Mouse (Mus musculus) activated CD4-positive, CD25-positive, alpha-beta regulatory T cell, adult 9 weeks (primary cell): ENCODE measurements around the gene Spin2g. TPM values are rescaled to one million over a fixed set of nuclear protein-coding genes. Genes with fewer than 3 reads are reported as not detected.

Experiments used
- polyA plus RNA-seq: library from polyadenylated mRNA; unstranded; fragments of 100-300 nt; shearing (Covaris generic); gene quantifications from one replicate; pipeline ENCODE4 v1.2.1, GENCODE M21; 2017

Spin2g gene
- not detected for polyA plus RNA-seq

DNA sequence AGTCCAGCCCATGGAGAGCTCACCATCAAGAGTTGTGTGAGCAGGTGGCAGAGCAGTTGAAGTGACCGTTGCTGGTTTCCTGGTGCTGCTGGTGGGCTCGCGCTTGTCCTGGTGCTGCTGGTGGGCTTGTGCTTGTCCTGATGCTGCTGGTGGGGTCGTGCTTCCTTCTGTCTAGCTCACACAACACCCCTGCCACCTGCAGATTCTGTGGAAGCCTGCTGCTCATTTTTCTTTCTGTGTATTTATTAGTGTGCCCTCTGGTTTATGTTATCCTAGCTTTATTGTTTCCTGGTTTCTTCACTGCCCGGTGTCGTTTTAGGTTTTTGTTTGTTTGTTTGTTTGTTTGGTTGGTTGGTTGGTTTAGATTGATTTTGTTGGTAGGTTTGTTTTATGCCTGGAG is at the start of gene Spin2g:
Gene Spin2g, minus strand, starts transcription at position 101 of the 400 bp plus-strand sequence.

Other genes starting within 250 kb of the Spin2g start
- not detected for gene Btbd35f9, start 77.2 kb downstream of the Spin2g start, polyA plus RNA-seq
- not detected for gene Btbd35f8, start 211.8 kb upstream of the Spin2g start, polyA plus RNA-seq